Mouse (Mus musculus): Measurements from ENCODE around the gene Fhdc1.

The Fhdc1 gene

GRCm38 (mm10) chr3:84474398-84474797, 5.8 kb downstream of the Fhdc1 start:
- no peak for DNase-seq (ENCODE audit: low spot score)

GRCm38 (mm10) chr3:84472955-84473354, 7.3 kb downstream of the Fhdc1 start:
- no peak for DNase-seq (ENCODE audit: low spot score)

- no peak for DNase-seq (ENCODE audit: low spot score)
Observed at GRCm38 (mm10) chr3:84472527-84472926, 7.7 kb downstream of the Fhdc1 start.

- no peak for DNase-seq (ENCODE audit: low spot score)
Observed at GRCm38 (mm10) chr3:84471146-84471545, 9.1 kb downstream of the Fhdc1 start.

DNA sequence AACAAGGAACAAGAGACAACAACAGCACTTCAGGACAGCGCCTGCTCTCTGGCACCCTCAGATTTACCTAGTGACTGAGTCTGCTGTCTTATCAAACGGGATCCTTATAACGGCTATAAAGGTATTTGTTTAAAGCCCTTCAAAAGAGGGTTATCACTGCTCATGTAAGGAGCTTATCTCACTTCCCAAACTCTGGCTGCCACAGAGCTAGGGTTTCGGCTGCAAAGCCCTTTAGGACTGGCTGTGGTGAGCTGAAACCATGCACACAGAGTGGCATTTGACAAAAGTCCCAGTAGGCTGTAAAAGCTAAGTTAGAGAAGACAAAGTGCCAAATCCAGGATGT, 12.1 kb downstream of the Fhdc1 start:
- no peak for DNase-seq (ENCODE audit: low spot score)

- DNase-seq (ENCODE audit: low spot score), result no peak
Observed at GRCm38 (mm10) chr3:84467419-84468110, 12.7 kb downstream of the Fhdc1 start.

GRCm38 (mm10) chr3:84465822-84466500, 14.3 kb downstream of the Fhdc1 start:
- no peak for DNase-seq (ENCODE audit: low spot score)

GRCm38 (mm10) chr3:84461687-84462086, 18.5 kb downstream of the Fhdc1 start:
- no peak for DNase-seq (ENCODE audit: low spot score)

DNA sequence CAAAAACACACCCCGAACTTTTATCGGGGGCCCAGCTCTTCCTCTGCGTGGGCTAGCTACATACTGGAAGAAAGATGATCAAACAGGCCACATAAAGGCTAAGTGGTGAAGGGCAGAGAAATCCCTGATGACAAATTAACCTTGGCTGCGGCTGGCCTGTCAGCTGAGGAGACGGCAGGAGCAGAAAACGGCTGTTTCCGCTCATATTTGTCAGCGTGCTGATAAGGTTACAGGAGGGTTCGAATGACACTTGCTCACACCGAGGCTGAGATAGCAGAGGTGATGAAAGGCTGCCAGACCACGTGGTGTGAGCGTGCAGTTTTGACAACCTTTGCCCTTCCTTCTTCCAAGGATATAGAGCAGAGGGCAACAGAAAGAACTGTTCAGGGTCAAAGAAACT, 19.3 kb downstream of the Fhdc1 start:
- no peak for DNase-seq (ENCODE audit: low spot score)

DNA sequence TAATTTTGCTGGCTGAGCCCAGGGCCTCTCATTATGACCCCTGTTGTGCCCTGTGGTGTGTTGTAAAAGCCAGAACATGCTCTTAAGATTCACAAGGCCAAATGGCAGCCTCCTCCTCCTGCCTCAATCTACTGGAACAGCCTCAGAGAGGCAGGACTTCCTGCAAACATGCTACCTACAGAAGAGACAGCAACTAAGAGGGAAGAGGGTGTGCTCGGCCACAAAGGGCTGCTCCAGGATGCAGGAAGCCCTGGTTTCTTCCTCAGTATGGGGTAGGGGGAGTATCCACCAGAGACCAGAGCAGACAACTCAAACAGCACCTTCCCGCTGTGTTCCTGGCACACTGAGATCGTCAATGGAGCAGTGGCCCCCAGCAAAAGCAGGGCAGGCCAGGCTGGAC, 19.7 kb downstream of the Fhdc1 start:
- no peak for DNase-seq (ENCODE audit: low spot score)

DNA sequence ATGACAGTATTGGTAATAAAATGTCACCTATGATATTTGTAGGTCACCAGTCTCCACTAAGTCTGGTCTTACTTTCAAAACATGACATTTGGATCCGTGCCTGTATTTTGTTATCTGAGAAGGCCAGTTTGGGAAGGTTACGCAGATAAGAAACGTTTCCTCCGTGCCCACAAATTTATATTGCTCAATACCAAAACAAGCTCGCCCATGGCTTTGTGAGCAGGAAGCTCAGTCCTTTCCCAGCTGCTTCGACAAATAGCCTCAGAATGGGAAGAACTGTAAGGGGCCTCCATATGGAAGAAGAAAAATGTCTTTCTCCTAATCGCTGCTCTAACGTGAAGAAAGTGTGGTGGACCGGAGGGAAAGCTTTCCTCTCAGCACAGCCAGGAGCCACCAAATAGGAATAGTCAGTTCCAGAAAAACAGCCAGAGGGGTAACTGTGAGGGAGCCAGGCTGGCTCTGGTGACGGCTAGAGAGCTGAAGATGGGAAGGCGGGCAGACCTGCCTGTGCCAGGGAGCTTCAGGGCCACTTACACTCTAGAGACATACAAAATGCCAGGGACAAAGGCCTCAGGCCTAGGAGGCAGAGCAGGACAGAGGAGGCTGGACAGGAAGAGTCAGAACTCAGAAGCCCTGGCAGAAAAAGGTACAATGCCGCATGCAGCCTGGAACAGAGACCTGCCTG, 24.4 kb downstream of the Fhdc1 start:
- DNase-seq (ENCODE audit: low spot score), result no peak

DNA sequence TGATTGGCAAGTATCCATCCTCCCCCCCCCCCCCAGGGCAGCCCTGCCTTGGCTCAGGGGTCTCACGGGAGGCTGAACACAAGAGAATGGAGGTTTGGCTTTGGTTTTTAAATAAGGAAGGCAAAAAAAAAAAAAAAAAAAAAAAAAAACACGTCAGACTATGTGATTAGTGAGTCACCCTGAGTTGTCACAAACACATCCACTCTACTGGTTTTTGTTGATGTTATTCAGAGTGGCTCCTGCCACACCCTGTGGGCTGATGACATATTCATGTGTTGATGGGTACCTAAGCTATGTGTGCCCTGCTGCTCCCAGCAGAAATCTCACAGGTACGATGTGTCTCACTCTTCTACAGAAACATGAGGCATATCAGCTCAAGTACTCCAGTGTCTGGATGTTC, 29.6 kb downstream of the Fhdc1 start:
- DNase-seq (ENCODE audit: low spot score), result no peak

GRCm38 (mm10) chr3:84449015-84449414, 31.2 kb downstream of the Fhdc1 start:
- DNase-seq (ENCODE audit: low spot score), result no peak

DNA sequence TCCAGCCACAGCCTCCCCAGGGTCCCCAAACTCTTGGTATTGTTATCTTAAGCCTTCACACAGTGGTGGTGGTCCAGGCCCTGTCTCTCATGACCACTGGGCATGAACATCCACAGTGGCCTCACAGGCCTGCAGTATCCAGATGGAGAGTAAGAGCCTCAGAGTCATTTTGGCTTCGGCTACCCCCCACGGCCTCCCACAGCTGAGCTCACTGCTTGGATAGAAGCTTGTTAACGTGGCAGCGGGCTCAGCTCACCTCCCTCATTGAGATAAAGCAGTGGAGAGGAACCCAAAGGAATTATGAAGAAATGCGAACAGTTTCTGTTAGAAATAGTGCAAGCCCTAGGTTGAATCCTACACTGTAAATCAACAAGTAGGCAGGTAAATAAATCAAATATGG, 32.4 kb downstream of the Fhdc1 start:
- DNase-seq (ENCODE audit: low spot score), result no peak

GRCm38 (mm10) chr3:84445838-84446237, 34.4 kb downstream of the Fhdc1 start:
- no peak for DNase-seq (ENCODE audit: low spot score)

- no peak for DNase-seq (ENCODE audit: low spot score)
Observed at GRCm38 (mm10) chr3:84442890-84443289, 37.3 kb downstream of the Fhdc1 start.

DNA sequence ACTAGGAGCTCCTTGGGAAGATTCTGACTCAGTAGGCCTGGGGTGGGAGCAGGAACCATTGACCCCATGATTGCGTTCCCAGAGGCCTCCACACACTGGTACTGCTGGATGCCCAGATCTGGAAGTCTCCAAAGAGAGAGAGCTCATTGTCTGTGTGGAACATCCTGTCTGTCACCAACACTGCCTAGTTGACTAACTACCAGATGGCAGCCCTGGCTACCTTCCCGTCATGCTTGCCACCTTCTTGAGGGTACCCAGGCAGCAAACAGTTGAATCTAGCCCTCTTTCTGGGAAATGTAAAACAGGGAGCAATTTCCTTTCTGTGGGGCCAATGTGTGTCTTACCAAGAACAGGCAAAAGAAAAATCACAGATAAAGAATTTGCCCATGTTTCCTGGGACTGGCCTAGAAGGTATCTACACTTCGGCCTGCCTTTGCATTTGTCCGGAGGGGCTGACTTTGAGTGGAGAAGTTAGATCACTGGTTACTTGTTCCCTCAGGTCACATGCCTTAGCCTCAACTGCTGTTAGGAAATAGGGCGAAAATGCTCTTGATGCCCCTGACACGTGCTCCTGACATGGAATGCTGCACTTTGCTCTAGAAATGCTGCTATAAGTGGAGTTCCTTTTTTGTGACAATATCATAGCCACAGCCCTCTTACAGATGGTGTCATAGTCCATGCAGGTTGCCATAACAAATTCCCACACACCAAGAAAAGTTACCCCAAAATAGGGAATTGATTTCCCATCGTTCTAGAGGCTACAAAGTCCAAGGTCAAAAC, 40.6 kb downstream of the Fhdc1 start:
- DNase-seq (ENCODE audit: low spot score), result no peak

DNA sequence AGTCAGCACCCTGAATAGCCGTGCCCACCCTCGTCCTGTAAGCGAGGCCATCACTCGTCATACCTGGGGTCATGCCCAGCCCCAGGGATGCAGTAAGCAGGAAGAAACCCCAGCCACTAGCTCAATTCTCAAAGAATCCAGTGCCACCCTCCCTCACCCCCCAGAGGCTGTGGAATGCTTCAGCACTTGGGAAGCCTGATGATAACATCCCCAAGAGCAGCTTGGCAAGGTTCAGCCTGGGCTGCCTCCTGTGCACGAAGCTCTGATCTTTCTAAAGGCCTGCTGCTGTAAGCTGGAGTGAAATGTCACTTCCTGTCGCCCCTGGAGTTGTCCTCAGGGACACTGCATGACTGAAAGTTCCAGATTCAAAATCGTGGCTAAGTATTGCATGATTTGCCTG, 41.4 kb downstream of the Fhdc1 start:
- DNase-seq (ENCODE audit: low spot score), result no peak

GRCm38 (mm10) chr3:84438118-84438517, 42.1 kb downstream of the Fhdc1 start:
- DNase-seq (ENCODE audit: low spot score), result peak; percentile 52

DNA sequence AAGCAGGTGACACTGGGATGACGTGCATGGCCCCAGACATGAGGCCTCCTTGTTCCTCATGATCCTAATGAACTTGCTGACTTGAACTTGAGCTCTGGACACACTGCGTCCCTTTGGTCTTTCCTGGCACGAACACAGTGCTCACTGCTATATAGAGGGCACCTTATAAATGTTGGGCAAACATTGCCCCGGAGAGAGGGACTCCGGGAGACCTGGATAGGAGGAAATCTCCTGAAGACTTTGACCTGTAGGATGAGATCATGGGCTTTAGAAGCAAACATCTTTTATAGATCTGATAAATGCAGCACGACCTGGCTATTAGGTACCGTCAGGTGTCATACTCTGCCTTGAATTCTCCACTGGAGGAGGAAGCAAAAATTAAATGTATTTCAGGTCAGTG, 43.3 kb downstream of the Fhdc1 start:
- no peak for DNase-seq (ENCODE audit: low spot score)

- DNase-seq (ENCODE audit: low spot score), result peak; percentile 61
Observed at GRCm38 (mm10) chr3:84435288-84436043, 44.8 kb downstream of the Fhdc1 start.

All from testis, postnatal 14 days (tissue).